ENCODE assay signal across 27 mouse cellular contexts in the genomic region with DNA sequence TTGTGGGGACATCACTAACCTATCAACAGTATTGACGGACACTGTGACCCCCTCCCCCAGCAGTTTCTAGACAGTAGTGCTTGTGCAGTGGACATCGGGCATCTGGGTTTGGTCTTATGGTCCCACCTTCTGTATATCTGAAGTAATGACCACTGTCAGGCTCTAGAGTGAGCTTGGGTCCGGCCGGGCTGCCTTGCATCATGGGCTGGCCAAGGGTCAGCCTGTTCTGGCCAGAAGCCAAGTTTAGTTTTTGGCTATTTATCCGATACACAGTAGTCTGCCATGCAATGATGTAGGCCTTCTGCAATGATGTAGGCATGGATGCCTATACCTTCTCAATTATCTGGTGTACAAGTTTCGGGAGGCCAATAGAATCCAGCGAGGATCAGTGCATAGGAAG. TPM values are rescaled to one million over a fixed set of nuclear protein-coding genes. Genes with fewer than 3 reads are reported as not detected.
A peak's percentile ranks its signal among the peaks of the same experiment; 100 is the strongest.
DNase-seq lines count a peak whose midpoint lies in the region; ATAC-seq and TF ChIP-seq lines count a peak whose summit lies in the region.
"Had no signal": no experiment of that assay in that cellular context is flagged by ENCODE, and none has a peak within 500 bp of the region (broad histone marks: within the 10 kb centered on the region; RNA-seq: fewer than 3 reads in every experiment).

No protein-coding gene starts in this region.

- no peak overlapping the region for H3K27ac ChIP-seq in liver, embryonic 12.5 days
- no peak overlapping the region for H3K27ac ChIP-seq in lung, embryonic 14.5 days (ENCODE audit: low read depth)
- H3K27ac ChIP-seq in liver, postnatal 0 days (ENCODE audit: low read depth): no peak overlapping the region
- H3K27ac ChIP-seq: embryonic facial prominence, embryonic 13.5 days; embryonic facial prominence, embryonic 15.5 days; forebrain, embryonic 10.5 days; forebrain, embryonic 12.5 days had no signal

- H3K9me3 ChIP-seq in liver, embryonic 12.5 days (replicated peaks): no peaks in the 10 kb centered on the region
- no peaks in the 10 kb centered on the region for H3K9me3 ChIP-seq in lung, embryonic 14.5 days (ENCODE audit: low read depth, low read length)
- H3K9me3 ChIP-seq in liver, postnatal 0 days (ENCODE audit: low read length): no peaks in the 10 kb centered on the region
- H3K9me3 ChIP-seq: embryonic facial prominence, embryonic 13.5 days; embryonic facial prominence, embryonic 15.5 days; G1E had no signal

- H3K27me3 ChIP-seq in liver, embryonic 12.5 days (replicated peaks): no peaks in the 10 kb centered on the region
- H3K27me3 ChIP-seq in lung, embryonic 14.5 days (ENCODE audit: insufficient read depth, low read length): no peaks in the 10 kb centered on the region
- H3K27me3 ChIP-seq in liver, postnatal 0 days (ENCODE audit: insufficient read depth, low read length): no peaks in the 10 kb centered on the region
- H3K27me3 ChIP-seq: CH12.LX; embryonic facial prominence, embryonic 13.5 days; embryonic facial prominence, embryonic 15.5 days; forebrain, embryonic 12.5 days; Patski had no signal

- peaks cover 6% of the 10 kb centered on the region; the same call in 1 of the 2 replicates for H3K4me1 ChIP-seq in liver, embryonic 12.5 days
- H3K4me1 ChIP-seq in lung, embryonic 14.5 days (ENCODE audit: insufficient read depth): no peaks in the 10 kb centered on the region
- H3K4me1 ChIP-seq in lung, adult 2 months (ENCODE audit: control insufficient read depth, insufficient read depth, low read length): no peaks in the 10 kb centered on the region
- H3K4me1 ChIP-seq in liver, postnatal 0 days (ENCODE audit: insufficient read depth): no peaks in the 10 kb centered on the region
- H3K4me1 ChIP-seq: embryonic facial prominence, embryonic 13.5 days; embryonic facial prominence, embryonic 15.5 days; forebrain, embryonic 12.5 days had no signal

- H3K9ac ChIP-seq in liver, embryonic 12.5 days: no peak overlapping the region
- H3K9ac ChIP-seq in lung, embryonic 14.5 days: no peak overlapping the region
- H3K9ac ChIP-seq in liver, postnatal 0 days (replicated peaks): no peak overlapping the region
- H3K9ac ChIP-seq: embryonic facial prominence, embryonic 13.5 days; embryonic facial prominence, embryonic 15.5 days; forebrain, embryonic 12.5 days had no signal

- no peak overlapping the region for H3K4me2 ChIP-seq in liver, embryonic 12.5 days
- H3K4me2 ChIP-seq in lung, embryonic 14.5 days: no peak overlapping the region
- H3K4me2 ChIP-seq in liver, postnatal 0 days (ENCODE audit: low read depth, low read length): no peak overlapping the region
- H3K4me2 ChIP-seq: embryonic facial prominence, embryonic 13.5 days; embryonic facial prominence, embryonic 15.5 days; forebrain, embryonic 12.5 days had no signal

- no peak for TF ChIP-seq EP300 in liver, postnatal 0 days (IDR thresholded peaks at IDR 0.05; ENCODE audit: low read depth)

- peak; percentile 84 for DNase-seq in heart, adult 11 months
- no peak for DNase-seq in heart, adult 8-10 months (ENCODE audit: low spot score)
- peak; percentile 17 for DNase-seq in liver
- DNase-seq in lung, embryonic 14.5 days: peak; percentile 38
- DNase-seq in lung, adult 2 months: no peak
- DNase-seq in liver, postnatal 0 days: peak; percentile 66
- no peak for DNase-seq in embryo, embryonic 9.5 days (ENCODE audit: extremely low spot score)
- DNase-seq: adrenal gland, adult 8-10 months; adrenal gland, postnatal 14 days; adrenal gland, postnatal 36 days; B cell, adult 2 months; cerebellum, adult 11-12 months; cerebellum, adult 2 months; cerebellum, adult 9-10 months; cerebellum, postnatal 25 days had no signal

- no peak for TF ChIP-seq POLR2A in lung, adult 2 months (IDR thresholded peaks at IDR 0.05; ENCODE audit: borderline replicate concordance, extremely low read depth, low read depth, low read length)

- H3K4me3 ChIP-seq in liver, embryonic 12.5 days: no peak overlapping the region
- no peak overlapping the region for H3K4me3 ChIP-seq in lung, embryonic 14.5 days (ENCODE audit: low read depth, low read length)
- H3K4me3 ChIP-seq in lung, adult 2 months (replicated peaks; ENCODE audit: extremely low read depth, low read depth, low read length): no peak overlapping the region
- no peak overlapping the region for H3K4me3 ChIP-seq in liver, postnatal 0 days (ENCODE audit: low read depth, low read length)
- H3K4me3 ChIP-seq: embryonic facial prominence, embryonic 13.5 days; embryonic facial prominence, embryonic 15.5 days; erythroblast, embryonic 14.5 days; forebrain, embryonic 10.5 days; forebrain, embryonic 12.5 days had no signal

- 79% methylated on average over 7 of the region's 7 CpGs for WGBS in liver, embryonic 12.5 days (ENCODE audit: insufficient replicate concordance)
- 78% methylated on average over 7 of the region's 7 CpGs for whole genome bisulfite sequencing in lung, embryonic 14.5 days
- WGBS in lung, adult 2 months: 78% methylated on average over 7 of the region's 7 CpGs
- WGBS in liver, postnatal 0 days (ENCODE audit: insufficient replicate concordance): 71% methylated on average over 7 of the region's 7 CpGs

- no peaks in the 10 kb centered on the region for H3K36me3 ChIP-seq in liver, embryonic 12.5 days
- no peaks in the 10 kb centered on the region for H3K36me3 ChIP-seq in lung, embryonic 14.5 days (ENCODE audit: insufficient read depth)
- no peaks in the 10 kb centered on the region for H3K36me3 ChIP-seq in liver, postnatal 0 days (replicated peaks; ENCODE audit: insufficient read depth, low read length)
- H3K36me3 ChIP-seq: embryonic facial prominence, embryonic 13.5 days; embryonic facial prominence, embryonic 15.5 days; forebrain, embryonic 10.5 days; forebrain, embryonic 12.5 days; G1E had no signal

- ATAC-seq in liver, embryonic 12.5 days: no peak
- ATAC-seq in lung, embryonic 14.5 days (ENCODE audit: insufficient read depth): no peak
- ATAC-seq in liver, postnatal 0 days: peak; percentile 68
- ATAC-seq: activated CD4-positive, CD25-positive, alpha-beta regulatory T cell, adult 4 months; CD4-positive, CD25-positive, alpha-beta regulatory T cell, adult 4 months; forebrain, embryonic 14.5 days; Patski had no signal

- no peak for TF ChIP-seq CTCF in lung, embryonic 14.5 days (IDR thresholded peaks at IDR 0.05; ENCODE audit: low read depth)
- TF ChIP-seq CTCF in lung, adult 2 months (IDR thresholded peaks at IDR 0.05; ENCODE audit: insufficient read depth, low read length): no peak
- TF ChIP-seq CTCF in liver, postnatal 0 days (IDR thresholded peaks at IDR 0.05; ENCODE audit: low read depth): no peak

RNA-seq across cellular contexts. Expression of gene Zfp518a, which starts 49.0 kb away (rescaled TPM):
- 1 to 10 TPM; 6.7 to 7.6 (median 7.3) TPM for total RNA-seq in heart, adult 8-10 months (2022)
- polyA plus RNA-seq in liver, embryonic 12.5 days (2016; fragmentation: Nextera tagmentation; extraction: Ambion mirVana): 5.6 and 7.4 TPM in 2 replicates
- polyA plus RNA-seq in lung, embryonic 14.5 days (2014; fragmentation: Nextera tagmentation; extraction: Ambion mirVana): 14.5 and 15.6 TPM in 2 replicates
- polyA plus RNA-seq in lung, adult 2 months (2012; rRNA removed): 0.66 and 1.5 TPM in 2 replicates
- polyA plus RNA-seq in liver, postnatal 0 days (2015; fragmentation: Nextera tagmentation; extraction: Ambion mirVana): 2.3 and 3.1 TPM in 2 replicates
- polyA plus RNA-seq: erythroblast, embryonic 14.5 days; G1E had no signal

RNA-seq across cellular contexts. Expression of gene Blnk, which starts 50.8 kb away (rescaled TPM):
- total RNA-seq in heart, adult 8-10 months (2022): 1 to 10 TPM in 3 of 4 experiments, under 1 TPM in 1; 0.98 to 2.0 (median 1.7) TPM
- polyA plus RNA-seq in liver, embryonic 12.5 days (2016; fragmentation: Nextera tagmentation; extraction: Ambion mirVana): 0.37 and 0.45 TPM in 2 replicates
- polyA plus RNA-seq in lung, embryonic 14.5 days (2014; fragmentation: Nextera tagmentation; extraction: Ambion mirVana): 0.83 and 1.2 TPM in 2 replicates
- 4.7 and 5.7 TPM in 2 replicates for polyA plus RNA-seq in lung, adult 2 months (2012; rRNA removed)
- polyA plus RNA-seq in liver, postnatal 0 days (2015; fragmentation: Nextera tagmentation; extraction: Ambion mirVana): 4.9 and 5.4 TPM in 2 replicates
- polyA plus RNA-seq: erythroblast, embryonic 14.5 days had no signal

Comparison
In these comparisons a context has a peak if more than half of its experiments do, and no peak if none do; other contexts are left out.
1. DNase-seq: peak in heart, adult 11 months (single experiment), liver (single experiment), lung, embryonic 14.5 days (single experiment) and liver, postnatal 0 days (single experiment); none in heart, adult 8-10 months (single experiment), lung, adult 2 months (single experiment) and embryo, embryonic 9.5 days (single experiment).